Mouse (Mus musculus) gastrocnemius, postnatal 14 days (tissue): Measurements from ENCODE around the gene Mia3. TPM values are rescaled to one million over a fixed set of nuclear protein-coding genes. Genes with fewer than 3 reads are reported as not detected.
"Not testable (repeated sequence)": the region's sequence is repeated elsewhere in the genome, so short reads cannot be mapped to it uniquely, and the experiment has no call there.

Source experiments
- DNase-seq: peaks from one replicate; pipeline ENCODE4 v3.0.0; 2021; ENCODE audit warnings: mixed read lengths
- intact Hi-C: fragments of 180-260 bp; cut with DNase I; formaldehyde crosslinking; loops from one replicate; pipeline ENCODE4 v1.15.1; 2025; ENCODE audit warnings: low total_unique reads
- total RNA-seq, 2 experiments: library from RNA; stranded (reverse); gene quantifications; 2 replicates each; pipeline ENCODE4 v1.2.3; 2021

Mia3 gene
- total RNA-seq, 2 experiments from 2014 or later: 101 to 105 TPM

DNA sequence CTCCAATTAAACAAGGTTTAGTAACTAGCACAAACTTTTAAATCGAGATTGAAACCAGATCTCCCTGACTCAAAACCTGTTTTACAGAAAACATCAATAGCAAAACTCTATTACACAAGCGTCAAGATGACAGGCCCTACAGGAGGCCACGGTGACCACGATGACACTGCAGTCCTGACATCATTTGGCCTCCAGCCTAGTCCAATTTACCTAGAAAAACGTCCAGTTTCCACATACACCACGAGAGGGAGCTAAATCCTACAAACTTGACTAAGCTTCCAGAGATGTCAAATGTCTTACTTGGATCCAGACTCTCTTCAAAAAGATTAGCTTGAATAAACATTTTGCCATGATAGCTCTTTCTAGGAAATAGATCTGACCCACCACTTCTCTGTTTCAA lies 19.5 kb downstream of the Mia3 start:
- intact Hi-C loops: no loop called here

DNA sequence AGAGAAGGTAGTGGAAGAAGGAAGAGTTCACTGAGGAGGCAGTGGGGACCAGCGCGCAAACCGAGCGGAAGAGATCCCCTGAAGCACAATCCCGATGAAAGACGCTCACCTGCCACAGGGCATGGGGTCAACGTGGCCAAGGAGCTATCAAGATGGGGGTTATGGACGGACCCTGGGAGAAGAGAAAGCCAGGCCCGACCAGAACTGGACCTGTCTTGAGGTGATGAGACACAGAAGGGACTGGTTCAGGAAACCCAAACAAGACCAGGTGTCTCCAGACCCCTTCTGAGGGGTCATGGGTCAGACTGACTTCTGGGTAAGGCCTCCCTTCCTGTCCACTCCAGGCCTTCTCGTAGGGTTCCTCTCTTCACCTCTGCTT lies 23.5 kb downstream of the Mia3 start:
- DNase-seq: no peak
- intact Hi-C loops: no loop called here

More for the DNA sequence above, 19.5 kb downstream of the Mia3 start:
- DNase-seq: peak; percentile 50

DNA sequence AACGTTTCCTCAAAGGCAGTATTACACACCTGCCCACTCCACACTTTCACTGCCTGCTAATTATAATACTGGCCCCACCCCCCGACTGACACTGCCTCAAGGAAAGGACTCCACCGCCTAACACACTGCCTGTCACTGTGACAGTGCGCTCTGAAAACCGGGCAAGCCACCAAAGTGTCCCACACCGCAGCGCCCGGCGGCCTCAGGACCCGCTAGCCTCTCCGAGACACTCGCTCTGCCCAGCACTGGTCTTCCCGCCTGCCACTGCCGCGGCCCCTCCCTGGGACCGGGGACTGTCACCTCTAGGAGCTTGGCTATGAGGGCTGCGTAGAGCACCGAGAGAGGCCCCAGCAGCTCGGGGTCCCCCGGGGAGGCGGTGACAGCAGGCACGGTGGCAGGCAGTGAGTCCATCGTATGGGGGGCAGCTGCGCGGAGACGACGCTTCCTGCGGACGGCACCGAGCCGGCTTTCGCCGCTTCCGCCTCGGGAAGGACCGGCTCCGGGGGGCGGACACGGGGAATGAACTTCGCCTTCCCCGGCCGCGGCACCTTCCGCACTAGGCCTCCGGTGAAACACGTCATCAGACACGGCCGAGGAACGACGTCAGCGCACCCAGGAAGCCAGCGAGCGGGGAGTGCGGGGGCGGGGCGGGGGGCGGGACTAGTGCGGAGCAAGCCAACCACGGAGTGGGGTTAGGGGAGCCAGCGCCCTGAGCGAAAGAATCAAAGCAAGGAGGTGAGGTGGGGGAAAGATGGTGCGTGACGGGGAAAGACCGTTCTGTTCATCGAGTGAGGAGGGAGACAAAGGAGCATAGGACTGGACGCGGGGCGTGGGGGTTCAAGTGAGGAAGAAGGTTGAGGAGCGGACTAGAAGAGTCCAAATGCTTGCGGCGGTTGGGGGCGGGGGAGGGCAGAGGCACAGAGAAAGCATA lies 24.2 kb downstream of the Mia3 start:
- intact Hi-C loops: no loop called here

DNA sequence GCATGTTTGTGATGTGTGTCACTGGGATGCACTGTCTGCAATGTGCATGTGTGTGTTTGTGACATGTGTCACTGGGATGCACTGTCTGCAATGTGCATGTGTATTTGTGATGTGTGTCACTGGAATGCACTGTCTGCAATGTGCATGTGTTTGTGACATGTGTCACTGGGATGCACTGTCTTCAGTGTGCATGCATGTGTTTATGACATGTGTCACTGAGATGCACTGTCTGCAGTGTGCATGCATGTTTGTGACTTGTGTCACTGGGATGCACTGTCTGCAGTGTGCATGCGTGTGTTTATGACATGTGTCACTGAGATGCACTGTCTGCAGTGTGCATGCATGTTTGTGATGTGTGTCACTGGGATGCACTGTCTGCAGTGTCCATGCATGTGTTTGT lies 26.5 kb downstream of the Mia3 start:
- DNase-seq, intact Hi-C loops: not testable (repeated sequence)

More for the DNA sequence above, 24.2 kb downstream of the Mia3 start:
- DNase-seq: peak; percentile 87

DNA sequence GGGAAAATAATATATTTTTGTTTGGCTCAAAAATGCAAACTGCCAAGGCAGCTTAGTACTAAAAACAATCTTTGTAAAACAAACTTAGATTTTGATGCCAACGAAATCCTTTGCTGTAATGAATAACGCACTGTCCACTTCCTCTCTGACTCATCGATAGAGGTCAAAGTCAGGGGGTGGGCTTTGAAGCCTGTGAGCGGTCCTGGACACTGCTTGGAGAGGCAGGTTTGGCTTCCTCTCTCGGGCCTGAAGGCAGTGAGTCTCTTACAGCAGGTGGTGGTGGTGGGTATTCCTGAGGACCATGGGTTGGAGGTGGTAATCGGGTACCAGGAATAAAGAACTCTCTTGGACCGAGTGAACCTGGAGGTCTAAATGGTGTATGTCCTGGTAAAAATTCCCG lies 42.2 kb downstream of the Mia3 start:
- intact Hi-C loops: no loop called here
- no peak for DNase-seq

GRCm38 (mm10) chr1:183324433-183324832 lies 44.9 kb downstream of the Mia3 start:
- intact Hi-C loops: no loop called here

DNA sequence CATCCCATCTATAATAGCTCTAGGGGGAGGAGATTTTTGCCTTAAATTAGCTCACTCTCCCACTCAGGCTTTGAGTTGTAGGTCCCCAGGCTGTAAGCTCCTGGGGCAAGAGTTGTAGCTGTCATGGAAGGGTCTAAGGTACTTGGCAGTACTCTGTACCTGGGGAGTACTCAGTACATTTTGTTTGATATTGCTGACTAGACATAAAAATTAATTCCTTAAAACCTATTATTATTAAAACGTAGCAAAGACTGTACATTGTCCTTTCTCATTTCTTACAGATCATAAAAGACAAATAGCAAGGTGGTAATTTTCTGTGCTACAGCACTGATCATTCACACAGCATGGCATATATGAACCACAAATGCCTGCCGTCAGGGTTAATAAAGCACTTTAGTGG lies 45.4 kb downstream of the Mia3 start:
- DNase-seq: no peak
- intact Hi-C loops: no loop called here

More at GRCm38 (mm10) chr1:183324433-183324832, 44.9 kb downstream of the Mia3 start:
- DNase-seq: no peak

- intact Hi-C loops, DNase-seq: not testable (repeated sequence)
Observed at GRCm38 (mm10) chr1:183322496-183322895, 46.9 kb downstream of the Mia3 start.

DNA sequence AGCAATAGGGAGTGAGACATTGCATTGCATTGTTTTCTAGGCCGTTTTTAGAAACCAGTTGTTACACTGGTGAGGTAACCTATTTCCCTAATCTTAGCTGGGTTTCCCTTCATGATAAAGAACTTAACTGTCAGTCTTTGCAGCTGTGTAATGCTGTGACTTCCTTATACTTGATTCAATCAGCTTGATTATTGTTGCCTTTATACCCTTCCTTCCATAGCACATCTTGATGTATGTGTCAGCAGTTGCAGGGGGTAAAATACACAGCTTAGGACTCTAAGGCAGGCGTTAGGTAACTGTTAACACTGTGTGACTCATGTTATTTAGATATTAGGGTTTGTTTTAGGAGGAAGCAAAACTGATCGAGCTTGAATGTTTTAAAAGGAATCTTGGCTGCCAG lies 48.6 kb downstream of the Mia3 start:
- intact Hi-C loops: no loop called here
- no peak for DNase-seq

DNA sequence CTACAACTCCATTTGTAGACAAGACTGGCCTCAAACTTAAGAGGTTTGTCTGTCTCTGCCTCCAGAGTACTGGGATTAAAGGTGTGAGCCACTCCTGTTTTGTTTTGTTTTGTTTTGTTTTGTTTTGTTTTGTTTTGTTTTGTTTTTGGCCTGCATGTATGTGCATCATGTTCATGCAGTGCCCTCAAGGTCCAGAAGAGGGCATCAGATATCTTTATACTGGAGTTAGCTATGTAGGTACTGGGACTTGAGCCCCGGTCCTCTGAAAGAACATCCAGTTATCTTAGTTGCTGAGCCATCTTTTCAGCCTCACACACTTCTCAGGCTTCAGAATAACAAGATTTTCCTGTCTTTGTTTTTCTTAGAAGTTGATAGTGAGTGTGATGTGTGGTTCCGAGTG lies 53.6 kb downstream of the Mia3 start:
- no peak for DNase-seq
- intact Hi-C loops: no loop called here

DNA sequence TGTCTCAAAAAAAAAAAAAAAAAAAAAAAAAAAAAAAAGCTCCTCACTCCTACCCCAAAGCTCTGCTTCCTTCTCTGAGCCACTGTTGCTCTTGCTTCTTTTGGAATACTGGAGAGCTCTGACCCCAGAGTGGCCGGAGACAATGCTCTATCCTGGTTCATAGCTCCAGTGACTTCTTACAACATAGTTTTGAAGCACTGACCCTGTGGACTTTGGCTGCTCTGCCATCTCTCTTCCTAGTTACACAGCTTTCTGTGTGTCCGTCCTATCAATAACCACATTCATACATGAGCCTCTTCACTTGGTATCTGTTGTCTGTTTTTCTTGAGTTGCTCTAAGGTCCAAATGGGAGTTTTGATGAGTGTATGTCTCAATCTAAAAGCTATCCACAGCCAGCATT lies 57.3 kb downstream of the Mia3 start:
- intact Hi-C loops: no loop called here
- DNase-seq: no peak

- DNase-seq: peak; percentile 34
- intact Hi-C loops: not testable (repeated sequence)
Observed at GRCm38 (mm10) chr1:183309601-183310000, 59.8 kb downstream of the Mia3 start.

- intact Hi-C loops: no loop called here
- DNase-seq: no peak
Observed at GRCm38 (mm10) chr1:183308476-183308875, 60.9 kb downstream of the Mia3 start.

- intact Hi-C loops: no loop called here
- DNase-seq: no peak
Observed at GRCm38 (mm10) chr1:183307555-183307954, 61.8 kb downstream of the Mia3 start.

GRCm38 (mm10) chr1:183299161-183299560 lies 70.2 kb downstream of the Mia3 start:
- peak; percentile 90 for DNase-seq
- intact Hi-C loops: no loop called here

GRCm38 (mm10) chr1:183297886-183298489 lies 71.4 kb downstream of the Mia3 start:
- peak; percentile 13 for DNase-seq
- intact Hi-C loops: no loop called here

- no peak for DNase-seq
- intact Hi-C loops: no loop called here
Observed at GRCm38 (mm10) chr1:183297473-183297885, 71.9 kb downstream of the Mia3 start.

GRCm38 (mm10) chr1:183296877-183297383 lies 72.4 kb downstream of the Mia3 start, which contains the start of gene Brox:
Gene Brox (minus strand): TSS chr1:183297269.
- intact Hi-C loops: no loop called here
- DNase-seq: peak; percentile 97

GRCm38 (mm10) chr1:183296465-183296864 lies 72.9 kb downstream of the Mia3 start, which contains the start of gene Aida:
Gene Aida (plus strand): TSS chr1:183296590.
- intact Hi-C loops: no loop called here
- DNase-seq: peak; percentile 19

DNA sequence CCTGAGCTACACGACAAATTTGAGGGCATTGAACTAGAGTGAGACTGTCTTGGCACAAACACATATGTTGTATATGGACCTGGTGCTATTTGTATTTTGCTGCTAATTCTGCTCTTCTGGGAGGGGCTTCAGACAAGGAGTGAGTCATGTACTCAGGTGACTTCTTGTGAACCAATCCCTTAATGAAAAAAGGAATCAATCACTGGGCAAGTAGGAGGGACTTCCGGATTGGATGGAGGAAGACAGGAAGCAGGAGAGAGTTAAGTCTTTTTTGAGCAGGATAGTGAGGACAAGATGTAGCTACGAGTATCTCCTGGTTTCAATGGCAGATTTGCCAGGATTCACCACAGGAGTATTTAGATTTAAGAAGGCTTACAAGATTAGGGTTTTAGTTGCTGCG lies 79.8 kb downstream of the Mia3 start:
- intact Hi-C loops: no loop called here
- DNase-seq: no peak
